Mouse (Mus musculus) CH12.LX (cell line): Measurements from ENCODE around the gene Lrch4. TPM values are rescaled to one million over a fixed set of nuclear protein-coding genes. Genes with fewer than 3 reads are reported as not detected.

Source experiments
- DNase-seq: peaks from one replicate; pipeline ENCODE4 v3.0.0-alpha.2; 2013; ENCODE audit errors: extremely low read depth
- H3K27ac ChIP-seq: 2 replicates; pipeline ENCODE4 v1.5.1; 2012; ENCODE audit warnings: low read depth, mild to moderate bottlenecking, control low read depth, moderate library complexity; ENCODE audit not compliant: insufficient read depth
- H3K27me3 ChIP-seq: replicated peaks from 2 replicates; pipeline ENCODE3; 2012; ENCODE audit warnings: inconsistent platforms
- H3K36me3 ChIP-seq, 2 experiments: replicated peaks in 1 of 2; 2 replicates each; pipeline versions ENCODE3 to v1.6.1; 2012; ENCODE audit warnings: inconsistent platforms in 1 of 2, low read length in 1 of 2, mild to moderate bottlenecking in 1 of 2, mixed read lengths in 1 of 2, moderate library complexity in 1 of 2; ENCODE audit not compliant: control insufficient read depth in 1 of 2, insufficient read depth in 1 of 2
- H3K4me1 ChIP-seq, 2 experiments: 2 replicates each; pipeline ENCODE4 v1.6.1; 2012; ENCODE audit warnings: inconsistent platforms in 1 of 2, moderate library complexity in 1 of 2; ENCODE audit not compliant: insufficient read depth in 2 of 2, control insufficient read depth in 1 of 2
- H3K4me2 ChIP-seq: 2 replicates; pipeline ENCODE4 v1.6.1; 2012; ENCODE audit warnings: low read depth, mild to moderate bottlenecking, control low read depth; ENCODE audit not compliant: poor library complexity, insufficient read depth, severe bottlenecking
- H3K4me3 ChIP-seq, 3 experiments: fragments of 150-350 bp in 1 of 3; sonication (generic) in 1 of 3; replicated peaks in 1 of 3; 2 replicates each; pipeline versions ENCODE3 to v1.5.1; 2011 to 2012; ENCODE audit warnings: low read depth in 2 of 3, low read length in 2 of 3, mild to moderate bottlenecking in 2 of 3, moderate library complexity in 2 of 3, control low read depth in 1 of 3, improper control_type of control experiment in 1 of 3, inconsistent platforms in 1 of 3, mixed read lengths in 1 of 3; ENCODE audit not compliant: poor library complexity in 1 of 3
- H3K79me2 ChIP-seq: replicated peaks from 2 replicates; pipeline ENCODE4 v1.6.1; 2012; ENCODE audit warnings: mild to moderate bottlenecking, moderate library complexity; ENCODE audit not compliant: control insufficient read depth, poor library complexity, insufficient read depth, severe bottlenecking; ENCODE audit errors: extremely low read depth
- H3K9ac ChIP-seq: 2 replicates; pipeline ENCODE4 v1.6.1; 2012; ENCODE audit warnings: low read depth, mild to moderate bottlenecking, control low read depth, moderate library complexity; ENCODE audit not compliant: insufficient read depth
- H3K9me3 ChIP-seq: replicated peaks from 2 replicates; pipeline ENCODE3; 2012; ENCODE audit warnings: low read length, inconsistent platforms, mixed read lengths
- CHD2 ChIP-seq: IDR thresholded peaks from 2 replicates; pipeline ENCODE4 v1.6.1; 2011; ENCODE audit warnings: low read length, improper control_type of control experiment
- EP300 ChIP-seq: IDR thresholded peaks from 2 replicates; pipeline ENCODE4 v1.6.1; 2011; ENCODE audit warnings: low read length, improper control_type of control experiment
- ETS1 ChIP-seq: conservative IDR thresholded peaks from 2 replicates; pipeline ENCODE4 v1.6.1; 2012; ENCODE audit warnings: low read depth, mild to moderate bottlenecking, inconsistent platforms, low read length, improper control_type of control experiment, moderate library complexity
- IRF4 ChIP-seq: IDR thresholded peaks from 2 replicates; pipeline ENCODE4 v1.6.1; 2014; ENCODE audit warnings: low read depth, mild to moderate bottlenecking, inconsistent platforms, low read length, improper control_type of control experiment
- JUND ChIP-seq: conservative IDR thresholded peaks from 2 replicates; pipeline ENCODE4 v1.6.1; 2011; ENCODE audit warnings: low read depth, low read length, improper control_type of control experiment
- KAT2A ChIP-seq: IDR thresholded peaks from 2 replicates; pipeline ENCODE4 v1.6.1; 2012; ENCODE audit warnings: low read length, improper control_type of control experiment, inconsistent platforms; ENCODE audit not compliant: insufficient replicate concordance
- MAX ChIP-seq: IDR thresholded peaks from 2 replicates; pipeline ENCODE4 v1.6.1; 2011; ENCODE audit warnings: low read length, improper control_type of control experiment
- MAZ ChIP-seq: IDR thresholded peaks from 2 replicates; pipeline ENCODE4 v1.6.1; 2012; ENCODE audit warnings: low read depth, mild to moderate bottlenecking, inconsistent platforms, low read length, improper control_type of control experiment, moderate library complexity
- MEF2A ChIP-seq: IDR thresholded peaks from 2 replicates; pipeline ENCODE4 v1.6.1; 2014; ENCODE audit warnings: low read depth, mild to moderate bottlenecking, inconsistent platforms, low read length, improper control_type of control experiment, borderline replicate concordance
- MXI1 ChIP-seq: IDR thresholded peaks from 2 replicates; pipeline ENCODE4 v1.6.1; 2011; ENCODE audit warnings: mild to moderate bottlenecking, low read depth, low read length, improper control_type of control experiment
- MYC ChIP-seq: IDR thresholded peaks from 2 replicates; pipeline ENCODE4 v1.6.1; 2011; ENCODE audit warnings: low read depth, mild to moderate bottlenecking, improper control_type of control experiment, low read length
- NELFE ChIP-seq: IDR thresholded peaks from 2 replicates; pipeline ENCODE4 v1.6.1; 2011; ENCODE audit warnings: low read depth, low read length, improper control_type of control experiment
- PAX5 ChIP-seq: IDR thresholded peaks from 2 replicates; pipeline ENCODE4 v1.6.1; 2012; ENCODE audit warnings: low read length, inconsistent platforms, mixed read lengths
- RCOR1 ChIP-seq: conservative IDR thresholded peaks from 2 replicates; pipeline ENCODE4 v1.6.1; 2012; ENCODE audit warnings: low read depth, mild to moderate bottlenecking, inconsistent platforms, low read length, improper control_type of control experiment
- SIN3A ChIP-seq: IDR thresholded peaks from 2 replicates; pipeline ENCODE4 v1.6.1; 2012; ENCODE audit warnings: low read length, improper control_type of control experiment, inconsistent platforms
- TBP ChIP-seq: conservative IDR thresholded peaks from 2 replicates; pipeline ENCODE4 v1.6.1; 2011; ENCODE audit warnings: low read depth, low read length, improper control_type of control experiment
- UBTF ChIP-seq: IDR thresholded peaks from 2 replicates; pipeline ENCODE4 v1.6.1; 2012; ENCODE audit warnings: low read depth, mild to moderate bottlenecking, inconsistent platforms, low read length, improper control_type of control experiment, moderate library complexity
- USF2 ChIP-seq: conservative IDR thresholded peaks from 2 replicates; pipeline ENCODE4 v1.6.1; 2011; ENCODE audit warnings: low read depth, low read length, improper control_type of control experiment
- ZC3H11A ChIP-seq: IDR thresholded peaks from 2 replicates; pipeline ENCODE4 v1.6.1; 2012; ENCODE audit warnings: low read depth, mild to moderate bottlenecking, inconsistent platforms, low read length, improper control_type of control experiment
- ZKSCAN1 ChIP-seq: IDR thresholded peaks from 2 replicates; pipeline ENCODE4 v1.6.1; 2012; ENCODE audit warnings: low read depth, inconsistent platforms, low read length, improper control_type of control experiment, borderline replicate concordance
- ZNF384 ChIP-seq: IDR thresholded peaks from 2 replicates; pipeline ENCODE4 v1.6.1; 2012; ENCODE audit warnings: low read depth, low read length, improper control_type of control experiment, inconsistent platforms
- dilution Hi-C: fragments of 300-500 bp; cut with MboI; formaldehyde crosslinking; loops from 2 replicates; pipeline ENCODE4 v1.14.3; 2020; ENCODE audit warnings: low sequenced_read_pairs; ENCODE audit not compliant: extremely low pct_unique_long_range_greater_than_20kb, extremely low pct_ligation_motif_present
- in situ Hi-C: fragments of 300-500 bp; cut with MboI; formaldehyde crosslinking; loops from 3 replicates; pipeline ENCODE4 v1.14.3; 2019; ENCODE audit warnings: low sequenced_read_pairs, low pct_ligation_motif_present, low pct_unique_long_range_greater_than_20kb, mixed read lengths
- polyA plus RNA-seq: library from polyadenylated mRNA; unstranded; fragments of >175 nt; gene quantifications from 2 replicates; pipeline ENCODE4 v1.2.1, GENCODE M21; 2012; ENCODE audit warnings: low read depth; ENCODE audit not compliant: insufficient read length
- total RNA-seq, 2 experiments: library from RNA; depleted of rRNA; stranded (reverse); fragments of 300-350 nt in 1 of 2; fragments of >200 nt in 1 of 2; gene quantifications; 2 replicates each; pipeline ENCODE4 v1.2.3; 2012 to 2014

Gene Lrch4
- total and polyA plus RNA-seq, 3 experiments = 9.9 to 62.1 (median 25.6) TPM

GRCm38 (mm10) chr5:137595921-137596320 is 33.0 kb upstream of the Lrch4 start:
- peaks cover 8 to 13% of the 10 kb centered on the region in 2 experiments for H3K4me1 ChIP-seq
- H3K27me3 ChIP-seq = no peaks in the 10 kb centered on the region
- dilution Hi-C loops = no loop called here
- in situ Hi-C loops = no loop called here
- no peaks in the 10 kb centered on the region for H3K79me2 ChIP-seq
- H3K4me3 ChIP-seq = no peak overlapping the region
- DNase-seq = no peak
- H3K4me2 ChIP-seq = no peak overlapping the region
- H3K9ac ChIP-seq = no peak overlapping the region
- H3K36me3 ChIP-seq = peaks cover 12 to 22% of the 10 kb centered on the region in 2 experiments
- TF ChIP-seq CHD2 (no peak), MEF2A (no peak), MAX (no peak), NELFE (no peak), ZC3H11A (no peak), SIN3A (no peak), USF2 (no peak), UBTF (no peak), PAX5 (no peak), MAZ (no peak), EP300 (no peak)
- no peaks in the 10 kb centered on the region for H3K9me3 ChIP-seq
- no peak overlapping the region for H3K27ac ChIP-seq

DNA sequence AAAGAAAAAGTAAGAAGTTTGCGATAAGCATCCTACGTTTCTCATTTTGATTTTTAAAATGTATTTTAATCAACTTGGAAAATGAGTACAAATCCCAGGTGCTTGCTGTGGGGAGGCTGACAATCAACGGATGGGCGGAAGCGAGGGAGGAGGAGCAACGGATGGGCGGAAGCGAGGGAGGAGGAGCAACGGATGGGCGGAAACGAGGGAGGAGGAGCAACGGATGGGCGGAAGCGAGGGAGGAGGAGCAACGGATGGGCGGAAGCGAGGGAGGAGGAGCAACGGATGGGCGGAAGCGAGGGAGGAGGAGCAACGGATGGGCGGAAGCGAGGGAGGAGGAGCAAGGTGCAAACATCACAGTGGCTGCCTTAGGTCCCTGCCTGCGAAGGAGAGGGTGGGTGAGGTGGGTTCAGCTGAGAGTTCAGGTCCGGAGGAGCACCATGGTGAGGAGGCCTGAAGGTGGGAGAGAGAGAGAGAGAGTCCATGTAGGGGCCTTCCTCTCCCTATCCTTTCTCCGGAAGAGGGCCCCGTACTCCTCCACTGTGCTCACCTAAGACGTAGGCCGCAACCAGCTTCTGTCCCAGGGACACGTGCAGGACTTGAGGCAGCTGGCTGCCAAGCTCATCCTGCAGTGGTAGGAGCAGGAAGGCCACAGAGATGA is 32.2 kb upstream of the Lrch4 start:
- Histone ChIP-seq H3K9me3 (no peaks in the 10 kb centered on the region), H3K79me2 (no peaks in the 10 kb centered on the region), H3K4me2 (no peak overlapping the region), H3K9ac (no peak overlapping the region), H3K4me3 (no peak overlapping the region), H3K36me3 (peaks cover 12 to 22% of the 10 kb centered on the region in 2 experiments), H3K4me1 (peaks cover 8 to 13% of the 10 kb centered on the region in 2 experiments), H3K27me3 (no peaks in the 10 kb centered on the region), H3K27ac (no peak overlapping the region)
- no peak for DNase-seq
- dilution Hi-C loops (no loop called here), in situ Hi-C loops (no loop called here)
- TF ChIP-seq KAT2A (no peak), MXI1 (no peak), IRF4 (no peak), JUND (no peak), EP300 (no peak), MYC (no peak), ETS1 (no peak), NELFE (no peak), CHD2 (no peak), RCOR1 (no peak), TBP (no peak), ZNF384 (no peak), ZKSCAN1 (no peak)
